Mouse (Mus musculus) midbrain, postnatal 0 days (tissue): ENCODE data around the gene Fam131b. TPM values are rescaled to one million over a fixed set of nuclear protein-coding genes. Genes with fewer than 3 reads are reported as not detected.

Source experiments
- ATAC-seq: fragments of 200-750 bp; cut with Nextera tagmentation; 2 replicates; pipeline ENCODE4 v1.8.0; 2017; ENCODE audit warnings: moderate number of reproducible peaks, mild to moderate bottlenecking, moderate TSS enrichment, moderate library complexity; ENCODE audit not compliant: low FRiP score
- DNase-seq: peaks from one replicate; pipeline ENCODE4 v3.0.0-alpha.2; 2015; ENCODE audit warnings: low spot score
- H3K27ac ChIP-seq: fragments of 300-500 bp; sonication (generic); 2 replicates; pipeline ENCODE4 v1.5.1; 2014; ENCODE audit warnings: low read depth, mild to moderate bottlenecking, low read length, mixed read lengths
- H3K27me3 ChIP-seq: fragments of 300-500 bp; sonication (generic); 2 replicates; pipeline ENCODE4 v1.6.1; 2014; ENCODE audit warnings: low read length, control low read depth, mixed read lengths; ENCODE audit not compliant: insufficient read depth
- H3K36me3 ChIP-seq: fragments of 300-500 bp; sonication (generic); 2 replicates; pipeline ENCODE4 v1.6.1; 2014; ENCODE audit warnings: low read length, control low read depth, mixed read lengths; ENCODE audit not compliant: insufficient read depth
- H3K4me1 ChIP-seq: fragments of 300-500 bp; sonication (generic); 2 replicates; pipeline ENCODE4 v1.6.1; 2014; ENCODE audit warnings: mild to moderate bottlenecking, control low read depth, antibody characterized with exemption, low read length, mixed read lengths; ENCODE audit not compliant: insufficient read depth
- H3K4me2 ChIP-seq: fragments of 300-500 bp; sonication (generic); 2 replicates; pipeline ENCODE4 v1.6.1; 2014; ENCODE audit warnings: low read depth, mild to moderate bottlenecking, low read length, mixed read lengths; ENCODE audit not compliant: poor library complexity, severe bottlenecking
- H3K4me3 ChIP-seq: fragments of 300-500 bp; sonication (generic); 2 replicates; pipeline ENCODE4 v1.5.1; 2014; ENCODE audit warnings: low read depth, mild to moderate bottlenecking, low read length, moderate library complexity
- H3K9ac ChIP-seq: fragments of 300-500 bp; sonication (generic); replicated peaks from 2 replicates; pipeline ENCODE4 v1.6.1; 2014; ENCODE audit warnings: mild to moderate bottlenecking, low read length, moderate library complexity, mixed read lengths; ENCODE audit not compliant: poor library complexity, severe bottlenecking
- H3K9me3 ChIP-seq: fragments of 300-500 bp; sonication (generic); 2 replicates; pipeline ENCODE4 v1.6.1; 2016; ENCODE audit warnings: low read length, control low read depth
- CTCF ChIP-seq: IDR thresholded peaks from 2 replicates; pipeline ENCODE4 v1.5.1; 2016; ENCODE audit warnings: antibody characterized with exemption, mild to moderate bottlenecking
- WGBS: fragments of 180-500 bp; shearing (Covaris S2); extraction: QIAGEN DNeasy Blood & Tissue Kit; methylation state at CpG from one replicate; pipeline ENCODE4 v1.1.7; 2014; 5-methylcytosine and 5-hydroxymethylcytosine counted together
- polyA plus RNA-seq: library from polyadenylated mRNA; unstranded; fragments of >200 nt; fragmentation: Nextera tagmentation; extraction: Ambion mirVana; gene quantifications from 2 replicates; pipeline ENCODE4 v1.2.1, GENCODE M21; 2015
- total RNA-seq: library from RNA; depleted of rRNA; stranded (reverse); fragments of >200 nt; gene quantifications from 2 replicates; pipeline ENCODE4 v1.2.3, GENCODE M21; 2014

Gene Fam131b
- total and polyA plus RNA-seq, 2 experiments from 2014 or later = 5.6 to 59.6 TPM

DNA sequence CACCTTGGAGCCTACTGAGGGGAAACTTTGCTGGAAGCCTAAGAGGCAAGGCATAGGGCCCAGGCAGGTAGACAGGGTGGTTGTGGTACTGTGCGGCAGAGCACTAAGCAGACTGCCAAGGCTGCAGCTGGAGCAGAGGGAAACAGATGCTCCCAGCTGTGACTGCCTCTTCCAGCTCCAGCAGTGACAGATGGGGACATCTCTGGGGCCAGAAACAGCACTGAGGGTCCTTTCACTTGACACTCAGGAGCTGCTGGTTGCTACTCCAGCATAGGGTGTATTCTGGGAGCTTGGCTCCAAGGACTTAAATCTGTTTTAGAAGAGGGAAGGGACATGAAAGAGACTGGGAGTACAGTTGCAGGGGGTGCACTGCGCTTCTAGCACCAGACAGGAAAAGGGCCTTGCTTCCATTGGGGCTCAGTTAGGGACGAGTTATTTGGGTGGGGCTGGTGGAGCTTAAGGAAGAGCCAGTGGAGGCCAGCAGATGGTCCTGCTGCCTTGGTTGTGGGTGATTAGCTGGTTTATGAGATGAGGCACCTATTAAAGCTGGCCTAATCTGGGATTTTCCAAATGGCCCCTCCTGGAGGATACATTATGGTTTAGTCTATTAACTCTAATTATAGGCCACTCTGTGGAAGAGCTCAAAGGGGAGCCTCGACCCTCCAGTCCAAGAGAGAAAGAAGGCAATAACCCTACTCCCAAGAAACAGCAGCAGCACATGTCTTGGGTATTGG is 46.4 kb upstream of the Fam131b start:
- Histone ChIP-seq H3K27ac (no peak overlapping the region), H3K36me3 (no peaks in the 10 kb centered on the region), H3K4me2 (no peak overlapping the region), H3K9me3 (no peaks in the 10 kb centered on the region), H3K4me3 (no peak overlapping the region), H3K9ac (no peak overlapping the region), H3K27me3 (0 out of 2 replicates have a peak, but pooled peaks cover 4% of the 10 kb centered on the region), H3K4me1 (peaks cover 4% of the 10 kb centered on the region; the same call in 1 of the 2 replicates)
- ATAC-seq (no peak), DNase-seq (no peak)
- WGBS = 52% methylated on average over 4 of the region's 4 CpGs
- TF ChIP-seq CTCF = no peak

DNA sequence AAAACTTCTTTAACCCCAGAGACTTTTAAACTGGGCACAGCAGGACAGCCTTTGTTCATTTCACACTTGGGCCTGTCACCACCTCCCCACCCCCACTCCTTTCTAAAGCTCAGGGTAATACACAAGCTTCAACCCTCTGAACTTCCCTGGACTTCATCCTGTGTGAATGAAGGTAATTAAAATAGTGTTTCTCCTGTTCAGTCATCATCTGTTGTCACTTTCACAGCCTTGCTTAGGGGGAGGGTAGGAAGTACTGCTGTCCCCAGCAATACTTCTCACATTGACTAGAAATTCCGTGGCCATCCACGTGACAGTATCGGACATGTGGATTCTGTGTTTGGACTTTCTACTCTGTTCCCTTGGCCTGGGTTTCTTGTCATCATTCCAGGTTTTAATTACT is 45.4 kb upstream of the Fam131b start:
- TF ChIP-seq CTCF = no peak
- no peak for ATAC-seq
- no peak overlapping the region for H3K27ac ChIP-seq
- no peak for DNase-seq
- no peak overlapping the region for H3K4me3 ChIP-seq
- no peaks in the 10 kb centered on the region for H3K9me3 ChIP-seq
- 0 out of 2 replicates have a peak, but pooled peaks cover 4% of the 10 kb centered on the region for H3K27me3 ChIP-seq
- no peak overlapping the region for H3K4me2 ChIP-seq
- peaks cover 4% of the 10 kb centered on the region; the same call in 1 of the 2 replicates for H3K4me1 ChIP-seq
- H3K36me3 ChIP-seq = no peaks in the 10 kb centered on the region
- no peak overlapping the region for H3K9ac ChIP-seq
- WGBS = 12% methylated on average over 3 of the region's 3 CpGs

DNA sequence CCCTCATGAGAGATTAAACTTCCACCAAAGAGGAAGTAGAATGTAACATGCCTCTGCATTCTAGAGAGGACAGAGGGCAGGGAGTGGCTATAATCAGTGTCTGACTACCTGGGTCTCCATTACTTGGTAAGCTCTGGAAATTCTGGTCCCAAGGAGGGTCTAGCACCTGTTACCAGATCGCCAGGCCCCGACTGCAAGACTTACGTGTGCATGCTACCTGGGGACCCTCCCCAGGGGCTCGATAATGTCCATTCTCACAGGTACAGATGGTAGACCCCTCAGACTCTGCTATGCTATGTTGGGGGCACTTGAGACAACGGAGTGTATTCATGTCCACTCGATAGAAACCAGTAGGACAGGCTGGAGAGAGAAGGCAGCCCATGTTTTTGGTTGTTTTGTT is 40.8 kb upstream of the Fam131b start:
- no peak for ATAC-seq
- 96% methylated on average over 6 of the region's 6 CpGs for WGBS

DNA sequence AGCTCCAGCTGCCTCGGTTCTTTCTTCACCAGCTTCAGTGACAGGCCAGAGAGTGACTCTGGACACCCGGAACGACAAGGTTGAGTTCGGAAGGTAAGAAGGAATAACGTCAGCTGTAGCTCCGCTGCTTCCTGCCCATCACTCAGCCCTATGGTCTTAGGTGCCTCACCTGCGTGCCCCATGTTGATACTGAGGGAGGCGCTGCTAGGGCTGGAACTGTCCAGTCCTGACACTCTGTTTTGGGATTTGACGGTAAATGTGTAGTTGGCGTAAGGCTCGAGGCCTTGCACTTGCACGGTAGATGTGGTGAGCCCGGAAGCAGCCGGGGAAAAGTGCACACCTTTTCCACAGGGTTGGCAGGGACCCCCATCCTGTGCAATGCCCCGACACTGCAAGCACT is 40.2 kb upstream of the Fam131b start:
- WGBS = 92% methylated on average over 15 of the region's 15 CpGs
- Histone ChIP-seq H3K27me3 (no peaks in the 10 kb centered on the region), H3K4me2 (no peak overlapping the region), H3K36me3 (0 out of 2 replicates have a peak, but pooled peaks cover 3% of the 10 kb centered on the region), H3K9ac (no peak overlapping the region), H3K9me3 (no peaks in the 10 kb centered on the region), H3K4me1 (0 out of 2 replicates have a peak, but pooled peaks cover 2% of the 10 kb centered on the region), H3K4me3 (no peak overlapping the region), H3K27ac (no peak overlapping the region)
- TF ChIP-seq CTCF = no peak
- no peak for ATAC-seq
- DNase-seq = no peak

More for the DNA sequence above, 40.8 kb upstream of the Fam131b start:
- Histone ChIP-seq H3K4me1 (0 out of 2 replicates have a peak, but pooled peaks cover 2% of the 10 kb centered on the region), H3K36me3 (no peaks in the 10 kb centered on the region), H3K9me3 (no peaks in the 10 kb centered on the region), H3K4me3 (no peak overlapping the region), H3K9ac (no peak overlapping the region), H3K27me3 (no peaks in the 10 kb centered on the region), H3K4me2 (no peak overlapping the region), H3K27ac (no peak overlapping the region)
- DNase-seq = no peak
- TF ChIP-seq CTCF = no peak

DNA sequence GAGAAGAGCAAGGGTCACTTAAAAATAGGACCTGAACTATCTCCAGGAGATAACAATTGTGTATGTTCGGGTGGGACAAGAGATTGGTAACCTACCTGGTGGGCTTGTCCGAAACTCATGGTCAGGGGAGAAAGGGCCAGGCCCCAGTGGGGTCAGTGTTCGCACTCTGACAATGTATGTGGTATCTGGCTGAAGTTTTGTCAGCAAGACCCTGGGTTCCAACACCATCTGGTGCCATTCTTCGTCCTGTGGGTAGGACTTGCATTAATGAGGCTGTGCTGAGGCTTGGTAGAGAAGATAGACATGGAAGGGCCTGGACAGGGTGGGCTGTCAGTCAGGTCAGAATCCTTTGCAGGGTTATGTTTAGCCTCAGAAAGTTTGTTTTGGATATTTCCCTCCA is 39.6 kb upstream of the Fam131b start:
- Histone ChIP-seq H3K4me2 (no peak overlapping the region), H3K27me3 (no peaks in the 10 kb centered on the region), H3K4me3 (no peak overlapping the region), H3K4me1 (0 out of 2 replicates have a peak, but pooled peaks cover 2% of the 10 kb centered on the region), H3K27ac (no peak overlapping the region), H3K9me3 (no peaks in the 10 kb centered on the region), H3K9ac (no peak overlapping the region), H3K36me3 (peaks cover 8% of the 10 kb centered on the region)
- DNase-seq = no peak
- 87% methylated on average over 4 of the region's 4 CpGs for WGBS
- no peak for TF ChIP-seq CTCF
- ATAC-seq = no peak

DNA sequence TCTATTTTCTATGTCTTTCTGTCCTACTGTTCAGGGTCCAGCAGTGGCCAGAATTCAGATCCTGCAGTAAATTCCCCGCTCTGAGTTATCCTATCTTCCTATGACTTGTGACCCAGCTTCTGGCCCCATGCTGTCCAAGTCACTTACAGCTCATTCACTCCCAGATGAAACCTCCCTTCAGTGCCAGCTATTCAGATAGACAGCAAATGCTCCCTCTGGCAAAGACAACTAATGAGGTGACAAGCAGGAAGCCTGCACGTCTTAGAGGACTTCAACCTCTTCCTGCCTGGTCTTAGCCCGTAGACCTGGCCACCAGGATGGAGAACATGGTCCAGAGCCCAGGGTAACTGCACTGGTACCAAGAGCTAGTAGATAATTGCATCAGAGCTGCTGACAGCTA is 38.5 kb upstream of the Fam131b start:
- 55% methylated on average over 3 of the region's 3 CpGs for WGBS
- no peak for TF ChIP-seq CTCF
- Histone ChIP-seq H3K4me3 (no peak overlapping the region), H3K27ac (no peak overlapping the region), H3K9ac (no peak overlapping the region), H3K4me1 (0 out of 2 replicates have a peak, but pooled peaks cover 2% of the 10 kb centered on the region), H3K27me3 (no peaks in the 10 kb centered on the region), H3K36me3 (peaks cover 14% of the 10 kb centered on the region), H3K4me2 (no peak overlapping the region), H3K9me3 (no peaks in the 10 kb centered on the region)
- DNase-seq (no peak), ATAC-seq (no peak; the same call in 1 of the 2 replicates)
